Mouse (Mus musculus) hindbrain, postnatal 0 days (tissue): Measurements from ENCODE around the gene Tmem150a. TPM values are rescaled to one million over a fixed set of nuclear protein-coding genes. Genes with fewer than 3 reads are reported as not detected.
A peak's percentile ranks its signal among the peaks of the same experiment; 100 is the strongest.

ENCODE experiments used
- ATAC-seq: fragments of 200-750 bp; cut with Nextera tagmentation; 2 replicates; pipeline ENCODE4 v1.8.0; 2017; ENCODE audit warnings: mild to moderate bottlenecking, moderate TSS enrichment, moderate library complexity
- DNase-seq: peaks from one replicate; pipeline ENCODE4 v3.0.0-alpha.2; 2015; ENCODE audit warnings: low spot score
- H3K27ac ChIP-seq: fragments of 300-500 bp; sonication (generic); 2 replicates; pipeline ENCODE4 v1.5.1; 2014; ENCODE audit warnings: mild to moderate bottlenecking
- H3K27me3 ChIP-seq: fragments of 300-500 bp; sonication (generic); 2 replicates; pipeline ENCODE4 v1.6.1; 2014; ENCODE audit warnings: low read length, mixed read lengths; ENCODE audit not compliant: insufficient read depth
- H3K36me3 ChIP-seq: fragments of 300-500 bp; sonication (generic); 2 replicates; pipeline ENCODE4 v1.6.1; 2014; ENCODE audit warnings: low read length, mixed read lengths; ENCODE audit not compliant: insufficient read depth
- H3K4me1 ChIP-seq: fragments of 300-500 bp; sonication (generic); 2 replicates; pipeline ENCODE4 v1.6.1; 2014; ENCODE audit warnings: antibody characterized with exemption, low read length, mixed read lengths; ENCODE audit not compliant: insufficient read depth
- H3K4me2 ChIP-seq: fragments of 300-500 bp; sonication (generic); 2 replicates; pipeline ENCODE4 v1.6.1; 2014; ENCODE audit warnings: low read depth, mild to moderate bottlenecking, low read length, moderate library complexity, mixed read lengths
- H3K4me3 ChIP-seq: fragments of 300-500 bp; sonication (generic); 2 replicates; pipeline ENCODE4 v1.5.1; 2014; ENCODE audit warnings: low read length
- H3K9ac ChIP-seq: fragments of 300-500 bp; sonication (generic); replicated peaks from 2 replicates; pipeline ENCODE4 v1.6.1; 2014; ENCODE audit warnings: mild to moderate bottlenecking, low read length, moderate library complexity, mixed read lengths
- H3K9me3 ChIP-seq: fragments of 300-500 bp; sonication (generic); 2 replicates; pipeline ENCODE4 v1.6.1; 2016; ENCODE audit warnings: low read length, mixed read lengths
- CTCF ChIP-seq: IDR thresholded peaks from 2 replicates; pipeline ENCODE4 v1.5.1; 2016; ENCODE audit warnings: antibody characterized with exemption, control low read depth, low read depth
- WGBS: fragments of 180-500 bp; shearing (Covaris S2); extraction: QIAGEN DNeasy Blood & Tissue Kit; methylation state at CpG from one replicate; pipeline ENCODE4 v1.1.7; 2014; 5-methylcytosine and 5-hydroxymethylcytosine counted together
- polyA plus RNA-seq: library from polyadenylated mRNA; unstranded; fragments of >200 nt; fragmentation: Nextera tagmentation; extraction: Ambion mirVana; gene quantifications from 2 replicates; pipeline ENCODE4 v1.2.1, GENCODE M21; 2015
- total RNA-seq: library from RNA; depleted of rRNA; stranded (reverse); fragments of >200 nt; gene quantifications from 2 replicates; pipeline ENCODE4 v1.2.3, GENCODE M21; 2014

Tmem150a gene
- total and polyA plus RNA-seq, 2 experiments from 2014 or later: 15.3 to 35.3 TPM

- H3K4me1 ChIP-seq: no peaks in the 10 kb centered on the region
- H3K36me3 ChIP-seq: peaks cover 56% of the 10 kb centered on the region
- WGBS: 78% methylated on average over 11 of the region's 11 CpGs
- H3K9me3 ChIP-seq: no peaks in the 10 kb centered on the region
- no peak for ATAC-seq
- H3K27me3 ChIP-seq: no peaks in the 10 kb centered on the region
- no peak overlapping the region for H3K9ac ChIP-seq
- peak; percentile 54 for TF ChIP-seq CTCF
- peak; percentile 56 for DNase-seq
- no peak overlapping the region for H3K27ac ChIP-seq
- H3K4me2 ChIP-seq: no peak overlapping the region
- H3K4me3 ChIP-seq: no peak overlapping the region
Measured at GRCm38 (mm10) chr6:72319019-72319418, 36.2 kb upstream of the Tmem150a start.

- no peak overlapping the region for H3K4me3 ChIP-seq
- no peaks in the 10 kb centered on the region for H3K27me3 ChIP-seq
- no peak overlapping the region for H3K27ac ChIP-seq
- no peak for TF ChIP-seq CTCF
- DNase-seq: no peak
- no peaks in the 10 kb centered on the region for H3K4me1 ChIP-seq
- 92% methylated on average over 3 of the region's 3 CpGs for WGBS
- no peak overlapping the region for H3K4me2 ChIP-seq
- H3K9me3 ChIP-seq: no peaks in the 10 kb centered on the region
- no peak for ATAC-seq
- no peak overlapping the region for H3K9ac ChIP-seq
- peaks cover 74% of the 10 kb centered on the region for H3K36me3 ChIP-seq
Measured at GRCm38 (mm10) chr6:72322936-72323335, 32.3 kb upstream of the Tmem150a start.

- Histone ChIP-seq H3K4me1 (no peaks in the 10 kb centered on the region), H3K9ac (no peak overlapping the region), H3K27me3 (no peaks in the 10 kb centered on the region), H3K36me3 (peaks cover 77% of the 10 kb centered on the region), H3K9me3 (no peaks in the 10 kb centered on the region), H3K27ac (no peak overlapping the region), H3K4me2 (no peak overlapping the region), H3K4me3 (no peak overlapping the region)
- 87% methylated on average over 6 of the region's 6 CpGs for WGBS
- ATAC-seq: no peak
- no peak for TF ChIP-seq CTCF
- DNase-seq: no peak
Measured at GRCm38 (mm10) chr6:72323786-72324508, 31.3 kb upstream of the Tmem150a start.

- WGBS: 76% methylated on average over 6 of the region's 6 CpGs
- TF ChIP-seq CTCF: peak; percentile 49
Measured at GRCm38 (mm10) chr6:72326274-72326673, 29.0 kb upstream of the Tmem150a start.

GRCm38 (mm10) chr6:72329019-72329418 is 26.2 kb upstream of the Tmem150a start:
- no peak for TF ChIP-seq CTCF
- no peak overlapping the region for H3K4me2 ChIP-seq
- no peaks in the 10 kb centered on the region for H3K9me3 ChIP-seq
- H3K27ac ChIP-seq: no peak overlapping the region
- no peak overlapping the region for H3K4me3 ChIP-seq
- H3K9ac ChIP-seq: no peak overlapping the region
- no peaks in the 10 kb centered on the region for H3K27me3 ChIP-seq
- H3K4me1 ChIP-seq: no peaks in the 10 kb centered on the region
- 92% methylated on average over 5 of the region's 5 CpGs for WGBS
- no peak for ATAC-seq
- no peak for DNase-seq
- peaks cover 59% of the 10 kb centered on the region for H3K36me3 ChIP-seq

More at GRCm38 (mm10) chr6:72326274-72326673, 29.0 kb upstream of the Tmem150a start:
- Histone ChIP-seq H3K9ac (no peak overlapping the region), H3K4me2 (no peak overlapping the region), H3K27ac (no peak overlapping the region), H3K9me3 (no peaks in the 10 kb centered on the region), H3K27me3 (no peaks in the 10 kb centered on the region), H3K4me3 (no peak overlapping the region), H3K4me1 (no peaks in the 10 kb centered on the region), H3K36me3 (peaks cover 62% of the 10 kb centered on the region)
- ATAC-seq (0 out of 2 replicates have a peak, but pooled peaks have one; percentile 18), DNase-seq (peak; percentile 15)

GRCm38 (mm10) chr6:72330133-72330532 is 25.1 kb upstream of the Tmem150a start:
- H3K4me1 ChIP-seq: no peaks in the 10 kb centered on the region
- 96% methylated on average over 4 of the region's 4 CpGs for WGBS
- H3K4me3 ChIP-seq: no peak overlapping the region
- peaks cover 58% of the 10 kb centered on the region for H3K36me3 ChIP-seq
- TF ChIP-seq CTCF: no peak
- no peak overlapping the region for H3K9ac ChIP-seq
- H3K9me3 ChIP-seq: no peaks in the 10 kb centered on the region
- H3K4me2 ChIP-seq: no peak overlapping the region
- no peak overlapping the region for H3K27ac ChIP-seq
- no peaks in the 10 kb centered on the region for H3K27me3 ChIP-seq
- no peak for ATAC-seq
- DNase-seq: no peak

GRCm38 (mm10) chr6:72333111-72333510 is 22.1 kb upstream of the Tmem150a start:
- 79% methylated on average over 5 of the region's 5 CpGs for WGBS
- Histone ChIP-seq H3K36me3 (peaks cover 66% of the 10 kb centered on the region), H3K9ac (no peak overlapping the region), H3K4me3 (no peak overlapping the region), H3K27ac (no peak overlapping the region), H3K4me2 (no peak overlapping the region), H3K9me3 (no peaks in the 10 kb centered on the region), H3K4me1 (no peaks in the 10 kb centered on the region), H3K27me3 (no peaks in the 10 kb centered on the region)
- no peak for ATAC-seq
- no peak for DNase-seq
- TF ChIP-seq CTCF: no peak
